Mouse (Mus musculus) thymus, adult 2 months (tissue): ENCODE results near the gene Sparc. TPM values are rescaled to one million over a fixed set of nuclear protein-coding genes. Genes with fewer than 3 reads are reported as not detected.

Source experiments
- DNase-seq: peaks from one replicate; pipeline ENCODE4 v3.0.0; 2021
- H3K27ac ChIP-seq: fragments of 200-500 bp; 2 replicates; pipeline ENCODE4 v1.5.1; 2012; ENCODE audit warnings: low read length, control low read depth; ENCODE audit not compliant: control insufficient read depth, insufficient read depth
- H3K27me3 ChIP-seq: fragments of 200-500 bp; 2 replicates; pipeline ENCODE4 v1.6.1; 2012; ENCODE audit warnings: mild to moderate bottlenecking, low read length, moderate library complexity, mixed read lengths; ENCODE audit not compliant: control insufficient read depth, insufficient read depth
- H3K36me3 ChIP-seq: fragments of 200-500 bp; 2 replicates; pipeline ENCODE4 v1.6.1; 2012; ENCODE audit warnings: mild to moderate bottlenecking, low read length, moderate library complexity; ENCODE audit not compliant: control insufficient read depth, insufficient read depth
- H3K4me1 ChIP-seq: fragments of 200-500 bp; replicated peaks from 2 replicates; pipeline ENCODE4 v1.6.1; 2012; ENCODE audit warnings: low read length; ENCODE audit not compliant: control insufficient read depth, insufficient read depth
- H3K4me3 ChIP-seq: fragments of 200-500 bp; 2 replicates; pipeline ENCODE4 v1.5.1; 2012; ENCODE audit warnings: mild to moderate bottlenecking, low read length, control low read depth, moderate library complexity; ENCODE audit not compliant: control insufficient read depth, insufficient read depth
- CTCF ChIP-seq: fragments of 200-500 bp; IDR thresholded peaks from 2 replicates; pipeline ENCODE4 v1.5.1; 2012; ENCODE audit warnings: mild to moderate bottlenecking, control low read depth, low read length, moderate library complexity, borderline replicate concordance; ENCODE audit not compliant: control insufficient read depth, poor library complexity, insufficient read depth; ENCODE audit errors: extremely low read depth
- POLR2A ChIP-seq: fragments of 200-500 bp; IDR thresholded peaks from 2 replicates; pipeline ENCODE4 v1.6.1; 2012; ENCODE audit warnings: mild to moderate bottlenecking, low read length, control low read depth, moderate library complexity; ENCODE audit not compliant: control insufficient read depth, poor library complexity, insufficient read depth; ENCODE audit errors: extremely low read depth
- WGBS: fragments of 180-500 bp; shearing (Covaris S2); methylation state at CpG from one replicate; pipeline ENCODE4 v1.1.7; 2018; 5-methylcytosine and 5-hydroxymethylcytosine counted together
- polyA plus RNA-seq: library from polyadenylated mRNA; depleted of rRNA; stranded (reverse); fragments of >200 nt; gene quantifications from 2 replicates; pipeline ENCODE4 v1.2.3, GENCODE M21; 2012; rRNA removed

The Sparc gene
- polyA plus RNA-seq, result 177 and 230 TPM in 2 replicates

DNA sequence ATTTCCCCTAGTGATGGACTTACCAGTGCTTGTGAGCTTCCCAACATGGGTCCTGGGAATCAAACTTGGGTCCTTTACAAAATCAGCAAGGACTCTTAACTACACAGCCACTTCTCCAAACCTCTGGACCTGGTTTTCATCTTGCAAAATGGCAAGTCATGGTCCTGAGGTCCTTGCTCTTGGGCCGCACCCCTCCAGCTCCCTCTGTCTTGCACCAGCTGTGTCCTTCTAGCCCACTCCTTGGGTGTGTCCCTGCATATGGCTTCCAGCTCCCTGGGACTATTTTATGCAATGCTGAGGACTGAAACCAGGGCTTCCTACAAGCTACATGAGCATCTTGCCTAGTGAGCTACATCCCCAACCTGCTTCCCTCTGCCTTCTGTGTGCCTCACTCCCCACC lies at the start of gene Sparc:
TSS of gene Sparc (minus strand) at position 206 of the 400 bp plus-strand sequence.
- no peak within 1 kb of the TSS for H3K27ac ChIP-seq

DNA sequence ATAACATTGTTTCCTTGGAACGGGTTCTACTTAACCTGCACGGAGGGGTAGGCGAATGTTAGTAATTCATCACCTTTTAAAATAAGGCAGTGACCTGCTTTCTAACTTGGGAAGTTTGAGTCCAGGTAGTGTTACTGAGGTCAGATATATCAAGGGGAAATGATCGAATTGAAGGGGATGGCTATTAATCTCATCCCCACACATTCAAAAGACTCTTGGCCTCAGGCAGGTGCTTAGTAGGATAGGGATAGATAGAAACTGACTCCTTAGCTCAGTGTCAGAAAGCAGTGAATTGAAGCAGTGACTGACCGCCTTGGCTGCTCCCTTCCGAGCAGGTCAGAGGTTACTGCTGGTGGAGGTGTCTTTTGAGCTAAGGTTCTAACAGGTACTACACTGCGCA lies 48.5 kb upstream of the Sparc start:
- Histone ChIP-seq H3K36me3 (no peaks in the 10 kb centered on the region), H3K27ac (no peak overlapping the region), H3K27me3 (no peaks in the 10 kb centered on the region), H3K4me3 (no peak overlapping the region), H3K4me1 (peaks cover 11% of the 10 kb centered on the region)
- no peak for DNase-seq
- TF ChIP-seq CTCF (no peak), POLR2A (no peak)
- 72% methylated on average over 7 of the region's 7 CpGs for WGBS

More for the DNA sequence above, at the start of gene Sparc:
- 100% methylated on average over 1 of the region's 1 CpGs for WGBS
- Histone ChIP-seq H3K4me1 (no peaks in the 10 kb centered on the region; the same call in 1 of the 2 replicates), H3K4me3 (no peak within 1 kb of the TSS), H3K36me3 (no peaks in the 10 kb centered on the region), H3K27me3 (no peaks in the 10 kb centered on the region)
- TF ChIP-seq CTCF (no peak), POLR2A (no peak)
- DNase-seq, result no peak

GRCm38 (mm10) chr11:55470761-55471160 lies 47.8 kb upstream of the Sparc start:
- peak overlapping the region; percentile 89 for H3K4me3 ChIP-seq
- no peak overlapping the region for H3K27ac ChIP-seq
- no peaks in the 10 kb centered on the region for H3K27me3 ChIP-seq
- H3K4me1 ChIP-seq, result peaks cover 11% of the 10 kb centered on the region
- 9% methylated on average over 8 of the region's 8 CpGs for WGBS
- H3K36me3 ChIP-seq, result no peaks in the 10 kb centered on the region
- DNase-seq, result peak; percentile 15
- TF ChIP-seq CTCF, result no peak
- no peak for TF ChIP-seq POLR2A

GRCm38 (mm10) chr11:55469923-55470691 lies 47.1 kb upstream of the Sparc start:
- WGBS, result under 1% methylated on average over 46 of the region's 46 CpGs
- DNase-seq, result peak; percentile 38
- peak overlapping the region; percentile 89 for H3K4me3 ChIP-seq

GRCm38 (mm10) chr11:55469048-55469843 lies 46.3 kb upstream of the Sparc start, which contains the start of gene G3bp1:
TSS of gene G3bp1 (plus strand) at chr11:55469685.
- Histone ChIP-seq H3K4me1 (peaks cover 11% of the 10 kb centered on the region), H3K36me3 (no peaks in the 10 kb centered on the region), H3K4me3 (peak within 1 kb of the TSS; percentile 89), H3K27ac (peak within 1 kb of the TSS; percentile 80), H3K27me3 (no peaks in the 10 kb centered on the region)
- WGBS, result under 1% methylated on average over 57 of the region's 57 CpGs
- DNase-seq, result peak; percentile 100
- TF ChIP-seq CTCF (0 out of 2 replicates have a peak, but pooled peaks have one; percentile 33), POLR2A (peak; percentile 99)

More at GRCm38 (mm10) chr11:55469923-55470691, 47.1 kb upstream of the Sparc start:
- TF ChIP-seq POLR2A (no peak), CTCF (0 out of 2 replicates have a peak, but pooled peaks have one; percentile 10)
- H3K36me3 ChIP-seq, result no peaks in the 10 kb centered on the region
- H3K27me3 ChIP-seq, result no peaks in the 10 kb centered on the region
- H3K4me1 ChIP-seq, result peaks cover 11% of the 10 kb centered on the region
- H3K27ac ChIP-seq, result no peak overlapping the region; the same call in 1 of the 2 replicates

GRCm38 (mm10) chr11:55468611-55469047 lies 45.6 kb upstream of the Sparc start:
- Histone ChIP-seq H3K4me3 (peak overlapping the region; percentile 79), H3K27ac (peak overlapping the region; percentile 80), H3K36me3 (no peaks in the 10 kb centered on the region), H3K27me3 (no peaks in the 10 kb centered on the region), H3K4me1 (peaks cover 11% of the 10 kb centered on the region)
- DNase-seq, result no peak
- no peak for TF ChIP-seq CTCF
- no peak for TF ChIP-seq POLR2A
- 2% methylated on average over 17 of the region's 17 CpGs for WGBS
